Mouse (Mus musculus): ENCODE measurements around the gene Pik3cd.

Gene Pik3cd

DNA sequence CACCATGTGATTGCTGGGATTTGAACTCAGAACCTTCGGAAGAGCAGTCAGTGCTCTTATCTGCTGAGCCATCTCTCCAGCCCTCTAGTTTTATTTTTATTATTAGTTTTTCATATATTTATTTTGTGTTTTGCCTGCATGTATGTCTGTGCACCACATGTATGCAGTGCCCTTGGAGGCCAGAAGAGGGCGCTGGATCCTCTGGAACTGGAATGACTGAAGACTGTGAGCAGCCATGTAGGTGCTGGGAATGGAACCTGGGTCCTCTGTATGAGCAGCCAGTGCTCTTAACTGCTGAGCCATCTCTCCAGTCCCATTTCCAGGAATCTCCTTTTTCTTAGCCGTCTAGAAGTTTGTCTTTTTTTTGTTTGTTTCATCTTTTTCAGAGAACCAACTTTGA lies 97.9 kb downstream of the Pik3cd start:
- no peak for DNase-seq (ENCODE audit: low read depth, low spot score)
- H3K27me3 ChIP-seq (ENCODE audit: control insufficient read depth, insufficient read depth, low read length, poor library complexity, severe bottlenecking) = no peaks in the 10 kb centered on the region

DNA sequence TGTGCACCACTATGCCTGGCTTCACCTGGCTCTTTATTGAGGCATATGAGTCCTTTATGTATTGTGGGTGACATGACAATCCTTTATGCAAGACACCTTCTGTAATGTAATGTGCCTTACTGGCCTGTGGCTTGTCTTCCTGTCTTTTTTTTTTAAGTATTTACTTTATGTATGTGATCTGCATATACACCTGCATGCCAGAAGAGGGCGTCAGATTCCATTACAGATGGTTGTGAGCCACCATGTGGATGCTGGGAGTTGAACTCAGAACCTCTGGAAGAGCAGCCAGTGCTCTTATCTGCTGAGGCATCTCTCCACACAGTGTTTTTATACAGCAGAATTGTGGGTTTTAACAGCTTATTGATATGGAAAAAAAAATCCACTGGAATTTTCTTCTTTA lies 98.5 kb downstream of the Pik3cd start:
- Histone ChIP-seq H3K27me3 (ENCODE audit: control insufficient read depth, insufficient read depth, low read length, poor library complexity, severe bottlenecking) (no peaks in the 10 kb centered on the region), H3K36me3 (ENCODE audit: control insufficient read depth, insufficient read depth, low read length, poor library complexity, severe bottlenecking) (no peaks in the 10 kb centered on the region; the same call in 1 of the 2 replicates)
- DNase-seq (ENCODE audit: low read depth, low spot score) = no peak

More for the DNA sequence above, 97.9 kb downstream of the Pik3cd start:
- no peaks in the 10 kb centered on the region; the same call in 1 of the 2 replicates for H3K36me3 ChIP-seq (ENCODE audit: control insufficient read depth, insufficient read depth, low read length, poor library complexity, severe bottlenecking)

DNA sequence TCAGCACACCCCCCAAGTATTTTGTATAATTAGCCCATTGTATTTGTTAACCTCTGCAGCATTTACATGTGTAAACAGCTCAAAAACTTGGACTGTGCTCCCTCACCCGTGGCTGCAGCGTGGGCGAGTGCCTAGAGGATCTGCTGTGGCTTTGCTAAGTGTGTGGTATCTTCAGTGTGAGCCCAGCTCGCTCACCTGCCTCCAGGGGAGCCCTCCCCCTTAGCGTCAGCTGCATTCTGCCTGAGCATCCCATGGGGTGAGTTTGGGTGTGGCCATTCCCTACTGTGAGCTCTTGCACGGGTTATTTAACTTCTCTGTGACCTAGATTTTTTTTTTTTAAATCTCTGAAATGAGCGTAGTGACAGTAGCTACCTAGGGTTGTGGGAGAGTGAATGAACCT lies 100.1 kb downstream of the Pik3cd start:
- no peak for DNase-seq (ENCODE audit: low read depth, low spot score)
- H3K36me3 ChIP-seq (ENCODE audit: control insufficient read depth, insufficient read depth, low read length, poor library complexity, severe bottlenecking) = no peaks in the 10 kb centered on the region; the same call in 1 of the 2 replicates

DNA sequence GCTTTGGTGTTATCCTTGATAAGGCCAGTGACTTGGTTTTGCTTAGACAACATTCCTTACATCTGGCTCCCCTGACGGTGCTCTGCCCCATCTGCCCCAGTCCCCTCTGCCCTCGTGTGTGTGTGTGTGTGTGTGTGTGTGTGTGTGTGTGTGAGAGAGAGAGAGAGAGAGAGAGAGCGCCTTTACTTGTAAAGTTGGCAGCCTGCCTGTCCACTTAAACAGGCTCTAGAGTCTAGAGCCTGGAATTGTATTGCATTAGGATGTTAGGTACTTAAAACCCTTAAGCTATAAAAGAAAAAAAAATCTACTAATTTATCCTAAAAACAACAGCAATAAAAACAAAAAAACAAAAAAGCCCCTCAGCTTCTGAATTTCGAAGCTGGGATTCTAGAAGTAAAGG lies 100.9 kb downstream of the Pik3cd start:
- Histone ChIP-seq H3K36me3 (ENCODE audit: control insufficient read depth, insufficient read depth, low read length, poor library complexity, severe bottlenecking) (no peaks in the 10 kb centered on the region; the same call in 1 of the 2 replicates), H3K27me3 (ENCODE audit: control insufficient read depth, insufficient read depth, low read length, poor library complexity, severe bottlenecking) (no peaks in the 10 kb centered on the region)
- no peak for DNase-seq (ENCODE audit: low read depth, low spot score)

More for the DNA sequence above, 100.1 kb downstream of the Pik3cd start:
- no peaks in the 10 kb centered on the region for H3K27me3 ChIP-seq (ENCODE audit: control insufficient read depth, insufficient read depth, low read length, poor library complexity, severe bottlenecking)

DNA sequence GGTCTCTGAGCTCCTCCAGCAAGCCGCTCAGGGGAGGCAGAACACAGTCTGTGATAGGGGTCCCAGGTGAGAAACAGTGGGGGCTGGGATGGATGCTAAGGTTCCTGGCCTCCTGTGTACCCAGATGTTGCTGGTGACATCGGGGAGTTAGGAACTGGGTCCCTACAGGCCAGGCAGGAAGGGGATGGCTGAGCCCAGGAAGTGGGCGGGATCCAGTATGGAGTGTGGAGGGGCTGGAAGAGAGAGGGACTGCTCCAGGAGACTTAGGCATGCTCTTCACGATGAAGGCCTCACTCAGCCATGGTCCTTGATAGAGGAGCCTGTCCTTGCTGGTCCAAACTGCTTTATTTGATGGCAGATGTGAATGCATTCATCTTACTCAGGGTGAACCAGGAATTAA lies 102.2 kb downstream of the Pik3cd start:
- H3K36me3 ChIP-seq (ENCODE audit: control insufficient read depth, insufficient read depth, low read length, poor library complexity, severe bottlenecking) = no peaks in the 10 kb centered on the region; the same call in 1 of the 2 replicates
- DNase-seq (ENCODE audit: low read depth, low spot score) = no peak
- H3K27me3 ChIP-seq (ENCODE audit: control insufficient read depth, insufficient read depth, low read length, poor library complexity, severe bottlenecking) = no peaks in the 10 kb centered on the region

DNA sequence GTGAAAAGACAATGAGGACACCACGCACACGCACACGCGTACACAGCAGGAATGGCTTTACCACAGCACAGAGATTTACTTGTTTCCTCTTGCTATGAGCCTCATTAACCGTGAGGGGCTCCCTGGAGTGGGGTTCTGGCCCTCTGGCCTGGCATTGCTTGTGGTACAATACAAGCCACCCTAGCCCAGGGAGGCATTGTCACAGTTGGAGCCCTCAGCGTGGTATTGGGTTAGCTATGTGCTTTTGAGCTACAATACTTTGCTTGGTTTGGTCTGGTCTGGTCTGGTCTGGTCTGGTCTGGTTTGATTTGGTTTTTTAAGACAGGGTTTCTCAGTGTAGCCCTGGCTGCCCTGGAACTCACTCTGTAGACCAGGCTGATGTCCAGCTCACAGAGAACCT lies 102.8 kb downstream of the Pik3cd start:
- DNase-seq (ENCODE audit: low read depth, low spot score) = no peak
- H3K36me3 ChIP-seq (ENCODE audit: control insufficient read depth, insufficient read depth, low read length, poor library complexity, severe bottlenecking) = no peaks in the 10 kb centered on the region; the same call in 1 of the 2 replicates
- no peaks in the 10 kb centered on the region for H3K27me3 ChIP-seq (ENCODE audit: control insufficient read depth, insufficient read depth, low read length, poor library complexity, severe bottlenecking)
